Mouse (Mus musculus): ENCODE measurements around the gene Rfc2. TPM values are rescaled to one million over a fixed set of nuclear protein-coding genes. Genes with fewer than 3 reads are reported as not detected.

Rfc2 gene
- total RNA-seq (2015) = 161 and 172 TPM in 2 replicates
- 110 and 115 TPM in 2 replicates for total RNA-seq (2017)

- ATAC-seq (ENCODE audit: poor library complexity, severe bottlenecking) = no peak
Observed at GRCm38 (mm10) chr5:134581146-134581545, at the start of gene Rfc2. TSS of gene Rfc2 (plus strand) at chr5:134581366.

- ATAC-seq (ENCODE audit: poor library complexity, severe bottlenecking) = no peak
Observed at GRCm38 (mm10) chr5:134531585-134531984, 49.6 kb upstream of the Rfc2 start.

GRCm38 (mm10) chr5:134532417-134532816 is 48.7 kb upstream of the Rfc2 start:
- peak; percentile 99 for ATAC-seq (ENCODE audit: poor library complexity, severe bottlenecking)

GRCm38 (mm10) chr5:134536036-134536435 is 45.1 kb upstream of the Rfc2 start:
- ATAC-seq (ENCODE audit: poor library complexity, severe bottlenecking) = no peak

- no peak for ATAC-seq (ENCODE audit: poor library complexity, severe bottlenecking)
Observed at GRCm38 (mm10) chr5:134539891-134540290, 41.3 kb upstream of the Rfc2 start.

GRCm38 (mm10) chr5:134540881-134541280 is 40.3 kb upstream of the Rfc2 start:
- ATAC-seq (ENCODE audit: poor library complexity, severe bottlenecking) = no peak

- no peak for ATAC-seq (ENCODE audit: poor library complexity, severe bottlenecking)
Observed at GRCm38 (mm10) chr5:134541640-134542039, 39.5 kb upstream of the Rfc2 start.

GRCm38 (mm10) chr5:134544516-134545241 is 36.5 kb upstream of the Rfc2 start:
- no peak for ATAC-seq (ENCODE audit: poor library complexity, severe bottlenecking)

- no peak for ATAC-seq (ENCODE audit: poor library complexity, severe bottlenecking)
Observed at GRCm38 (mm10) chr5:134545242-134545629, 35.9 kb upstream of the Rfc2 start.

GRCm38 (mm10) chr5:134546790-134547189 is 34.4 kb upstream of the Rfc2 start:
- ATAC-seq (ENCODE audit: poor library complexity, severe bottlenecking) = no peak

GRCm38 (mm10) chr5:134548306-134548705 is 32.9 kb upstream of the Rfc2 start:
- no peak for ATAC-seq (ENCODE audit: poor library complexity, severe bottlenecking)

- no peak for ATAC-seq (ENCODE audit: poor library complexity, severe bottlenecking)
Observed at GRCm38 (mm10) chr5:134549640-134550168, 31.5 kb upstream of the Rfc2 start.

GRCm38 (mm10) chr5:134550836-134551232 is 30.3 kb upstream of the Rfc2 start:
- no peak for ATAC-seq (ENCODE audit: poor library complexity, severe bottlenecking)

- ATAC-seq (ENCODE audit: poor library complexity, severe bottlenecking) = peak; percentile 18
Observed at GRCm38 (mm10) chr5:134551233-134552109, 29.7 kb upstream of the Rfc2 start.

GRCm38 (mm10) chr5:134552110-134552972 is 28.8 kb upstream of the Rfc2 start, which contains the start of gene Clip2:
TSS of gene Clip2 (minus strand) at chr5:134552434.
- peak; percentile 86 for ATAC-seq (ENCODE audit: poor library complexity, severe bottlenecking)

GRCm38 (mm10) chr5:134553951-134554546 is 27.1 kb upstream of the Rfc2 start:
- ATAC-seq (ENCODE audit: poor library complexity, severe bottlenecking) = no peak

GRCm38 (mm10) chr5:134555463-134556164 is 25.6 kb upstream of the Rfc2 start:
- no peak for ATAC-seq (ENCODE audit: poor library complexity, severe bottlenecking)

- ATAC-seq (ENCODE audit: poor library complexity, severe bottlenecking) = no peak
Observed at GRCm38 (mm10) chr5:134560071-134560449, 21.1 kb upstream of the Rfc2 start, which contains the start of gene Syna. TSS of gene Syna (minus strand) at chr5:134560171.

GRCm38 (mm10) chr5:134560450-134561171 is 20.6 kb upstream of the Rfc2 start:
- ATAC-seq (ENCODE audit: poor library complexity, severe bottlenecking) = no peak
